Mouse (Mus musculus) heart, postnatal 0 days (tissue): ENCODE data around the gene Tas1r3.

Experiments
- CTCF ChIP-seq: IDR thresholded peaks from 2 replicates; pipeline ENCODE4 v1.5.1; 2016; ENCODE audit warnings: antibody characterized with exemption, control low read depth, low read depth
- EP300 ChIP-seq: IDR thresholded peaks from 2 replicates; pipeline ENCODE4 v1.6.1; 2016; ENCODE audit warnings: antibody characterized with exemption, low read depth

- TF ChIP-seq CTCF (no peak), EP300 (no peak)
These were observed 24.7 kb downstream of the Tas1r3 start for GRCm38 (mm10) chr4:155838187-155839153.
